In the genomic region with DNA sequence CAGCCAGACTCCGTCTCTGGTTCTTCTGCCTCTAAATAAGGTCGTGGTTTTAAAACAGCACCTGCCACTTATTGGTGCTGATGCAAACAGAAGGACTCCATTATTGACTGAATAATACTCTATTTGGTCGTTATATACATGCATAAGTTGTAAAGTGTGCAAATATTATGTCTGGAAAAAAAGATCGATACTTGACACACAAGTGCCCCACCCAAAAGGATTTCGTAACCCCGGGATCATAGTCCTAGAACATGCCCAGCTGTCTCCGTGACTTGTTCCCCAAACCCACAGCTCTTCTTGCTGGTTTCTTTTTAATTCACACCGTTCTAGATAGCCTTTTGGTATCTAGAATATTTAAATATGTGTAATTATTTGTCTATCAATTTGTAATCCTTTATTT, we compare ENCODE assay signal across 9 mouse cellular contexts. TPM values are rescaled to one million over a fixed set of nuclear protein-coding genes. Genes with fewer than 3 reads are reported as not detected.
DNase-seq lines count a peak whose midpoint lies in the region; ATAC-seq and TF ChIP-seq lines count a peak whose summit lies in the region.
"Had no signal": no experiment of that assay in that cellular context is flagged by ENCODE, and none has a peak within 500 bp of the region (broad histone marks: within the 10 kb centered on the region; RNA-seq: fewer than 3 reads in every experiment).

No protein-coding gene starts in this region.

- peak overlapping the region; percentile 83 for H3K4me2 ChIP-seq in forebrain, embryonic 15.5 days (replicated peaks)
- peak overlapping the region; percentile 69 for H3K4me2 ChIP-seq in neural tube, embryonic 13.5 days

- H3K4me1 ChIP-seq in forebrain, embryonic 15.5 days, result peaks cover 37% of the 10 kb centered on the region
- peaks cover 20% of the 10 kb centered on the region for H3K4me1 ChIP-seq in limb, embryonic 10.5 days
- peaks cover 38% of the 10 kb centered on the region for H3K4me1 ChIP-seq in neural tube, embryonic 13.5 days (replicated peaks)

- no peak for TF ChIP-seq CTCF in left cerebral cortex, adult 2 months (IDR thresholded peaks at IDR 0.05)

- ATAC-seq in forebrain, embryonic 15.5 days (replicated peaks), result no peak
- no peak for ATAC-seq in neural tube, embryonic 13.5 days (ENCODE audit: low read depth)

- no peaks in the 10 kb centered on the region for H3K27me3 ChIP-seq in forebrain, embryonic 15.5 days
- no peaks in the 10 kb centered on the region for H3K27me3 ChIP-seq in limb, embryonic 10.5 days (ENCODE audit: low read depth, poor library complexity, severe bottlenecking)
- H3K27me3 ChIP-seq in neural tube, embryonic 13.5 days, result no peaks in the 10 kb centered on the region

- H3K4me3 ChIP-seq in left cerebral cortex, adult 2 months, result peak overlapping the region; percentile 56
- peak overlapping the region; percentile 75 for H3K4me3 ChIP-seq in forebrain, embryonic 15.5 days
- peak overlapping the region; percentile 83 for H3K4me3 ChIP-seq in limb, embryonic 10.5 days
- peak overlapping the region; percentile 92 for H3K4me3 ChIP-seq in neural tube, embryonic 13.5 days
- H3K4me3 ChIP-seq: myocyte had no signal

- no peaks in the 10 kb centered on the region for H3K9me3 ChIP-seq in forebrain, embryonic 15.5 days
- H3K9me3 ChIP-seq in limb, embryonic 10.5 days (replicated peaks), result no peaks in the 10 kb centered on the region
- H3K9me3 ChIP-seq in neural tube, embryonic 13.5 days, result no peaks in the 10 kb centered on the region

- peak overlapping the region; percentile 24; the same call in 1 of the 2 replicates for H3K9ac ChIP-seq in forebrain, embryonic 15.5 days (replicated peaks)
- no peak overlapping the region for H3K9ac ChIP-seq in neural tube, embryonic 13.5 days

- intact Hi-C loops in left cerebral cortex, adult 2 months (cut with DNase I), result loop anchor here (5.0 kb wide), 1 partner anchor 82 kb away; no protein-coding TSS in a partner anchor
- intact Hi-C loops in left cerebral cortex, postnatal 36 days (cut with DNase I), result no loop called here

- 67% methylated on average over 8 of the region's 8 CpGs for WGBS in forebrain, embryonic 15.5 days
- 75% methylated on average over 8 of the region's 8 CpGs for WGBS in limb, embryonic 10.5 days
- WGBS in neural tube, embryonic 13.5 days, result 71% methylated on average over 8 of the region's 8 CpGs

- no peak for DNase-seq in left cerebral cortex, adult 2 months (ENCODE audit: extremely low spot score in 1 of 2, low spot score in 2 of 2)
- DNase-seq in left cerebral cortex, postnatal 36 days (ENCODE audit: low spot score in 2 of 2), result no peak
- DNase-seq in limb, embryonic 10.5 days (ENCODE audit: low spot score), result no peak
- no peak for DNase-seq in adrenal gland, postnatal 36 days
- DNase-seq in MN1 (ENCODE audit: low spot score), result no peak
- no peak for DNase-seq in left cerebral cortex, adult 9 months (ENCODE audit: low spot score in 2 of 2)

- no peaks in the 10 kb centered on the region for H3K36me3 ChIP-seq in forebrain, embryonic 15.5 days
- H3K36me3 ChIP-seq in limb, embryonic 10.5 days, result no peaks in the 10 kb centered on the region
- peaks cover under 1% of the 10 kb centered on the region; the same call in 1 of the 2 replicates for H3K36me3 ChIP-seq in neural tube, embryonic 13.5 days

- H3K27ac ChIP-seq in left cerebral cortex, adult 2 months, result no peak overlapping the region
- H3K27ac ChIP-seq in forebrain, embryonic 15.5 days (replicated peaks), result no peak overlapping the region
- peak overlapping the region; percentile 87; the same call in 1 of the 2 replicates for H3K27ac ChIP-seq in limb, embryonic 10.5 days
- peak overlapping the region; percentile 38; the same call in 1 of the 2 replicates for H3K27ac ChIP-seq in neural tube, embryonic 13.5 days (replicated peaks)

RNA-seq across cellular contexts. Expression of a gene that starts 0.9 kb away (rescaled TPM):
- total RNA-seq in left cerebral cortex, adult 2 months (2021), result 1 to 10 TPM; 4.2 to 7.4 TPM
- 1 to 10 TPM; 7.1 to 7.5 TPM for total RNA-seq in left cerebral cortex, postnatal 36 days (2021)
- polyA plus RNA-seq in forebrain, embryonic 15.5 days (2015; fragmentation: Nextera tagmentation; extraction: Ambion mirVana), result 32.1 and 34.4 TPM in 2 replicates
- polyA plus RNA-seq in limb, embryonic 10.5 days (2016; fragmentation: Nextera tagmentation; extraction: Ambion mirVana), result 15.6 and 20.4 TPM in 2 replicates
- polyA plus RNA-seq in neural tube, embryonic 13.5 days (2015; fragmentation: Nextera tagmentation; extraction: Ambion mirVana), result 28.1 and 29.6 TPM in 2 replicates
- total RNA-seq in adrenal gland, postnatal 36 days (2021), result 10 to 100 TPM; 18.9 to 20.3 TPM

Comparison
In these comparisons a context has a peak if more than half of its experiments do, and no peak if none do; other contexts are left out.
1. H3K27ac ChIP-seq: peak in limb, embryonic 10.5 days (single experiment) and neural tube, embryonic 13.5 days (single experiment); none in left cerebral cortex, adult 2 months (single experiment) and forebrain, embryonic 15.5 days (single experiment).
2. Peak in every context shown above with its lines, with median percentiles within 50 percentile points of each other: H3K4me3 ChIP-seq.